Mouse (Mus musculus) monocyte, adult 5-6 weeks (primary cell): Measurements from ENCODE around the gene Pde10a. TPM values are rescaled to one million over a fixed set of nuclear protein-coding genes. Genes with fewer than 3 reads are reported as not detected.
"Not testable (repeated sequence)": the region's sequence is repeated elsewhere in the genome, so short reads cannot be mapped to it uniquely, and the experiment has no call there.

Experiments
- ATAC-seq: fragments of 153-309, 156-312 bp; replicated peaks from 2 replicates; pipeline ENCODE4 v1.8.0; 2017; ENCODE audit warnings: mild to moderate bottlenecking; ENCODE audit not compliant: low TSS enrichment, insufficient number of reproducible peaks, severe bottlenecking, poor library complexity, low FRiP score
- total RNA-seq: library from RNA; stranded (forward); fragments of 200-1000, 200-491, 200-594 nt; gene quantifications from 3 replicates; pipeline ENCODE4 v1.2.3, GENCODE M21; 2017

Pde10a gene
- total RNA-seq, 1 experiment from 2014 or later, result not detected

- ATAC-seq, result no peak
Measured at GRCm38 (mm10) chr17:8701096-8701495, 175.9 kb downstream of the Pde10a start.

GRCm38 (mm10) chr17:8702503-8702902, 177.3 kb downstream of the Pde10a start:
- no peak for ATAC-seq

GRCm38 (mm10) chr17:8708006-8708405, 182.8 kb downstream of the Pde10a start:
- ATAC-seq, result no peak

- ATAC-seq, result not testable (repeated sequence)
Measured at GRCm38 (mm10) chr17:8712734-8713133, 187.6 kb downstream of the Pde10a start.

GRCm38 (mm10) chr17:8720961-8721360, 195.8 kb downstream of the Pde10a start:
- no peak for ATAC-seq

GRCm38 (mm10) chr17:8724464-8724974, 199.3 kb downstream of the Pde10a start:
- no peak for ATAC-seq

- ATAC-seq, result no peak
Measured at GRCm38 (mm10) chr17:8728646-8729045, 203.5 kb downstream of the Pde10a start.

- no peak for ATAC-seq
Measured at GRCm38 (mm10) chr17:8729808-8730207, 204.6 kb downstream of the Pde10a start.

- ATAC-seq, result no peak
Measured at GRCm38 (mm10) chr17:8731073-8731472, 205.9 kb downstream of the Pde10a start.

- ATAC-seq, result no peak
Measured at GRCm38 (mm10) chr17:8736259-8736658, 211.1 kb downstream of the Pde10a start.

- ATAC-seq, result no peak
Measured at GRCm38 (mm10) chr17:8742772-8743171, 217.6 kb downstream of the Pde10a start.

GRCm38 (mm10) chr17:8745334-8745733, 220.2 kb downstream of the Pde10a start:
- ATAC-seq, result no peak

- ATAC-seq, result no peak
Measured at GRCm38 (mm10) chr17:8749426-8749825, 224.3 kb downstream of the Pde10a start.

GRCm38 (mm10) chr17:8757576-8757975, 232.4 kb downstream of the Pde10a start:
- no peak for ATAC-seq

GRCm38 (mm10) chr17:8763248-8763647, 238.1 kb downstream of the Pde10a start:
- ATAC-seq, result no peak

- ATAC-seq, result no peak
Measured at GRCm38 (mm10) chr17:8765987-8766576, 240.9 kb downstream of the Pde10a start.

- ATAC-seq, result no peak
Measured at GRCm38 (mm10) chr17:8769155-8769554, 244.0 kb downstream of the Pde10a start.

- ATAC-seq, result no peak
Measured at GRCm38 (mm10) chr17:8773391-8773790, 248.2 kb downstream of the Pde10a start.

GRCm38 (mm10) chr17:8774301-8774700, 249.1 kb downstream of the Pde10a start:
- no peak for ATAC-seq

- ATAC-seq, result no peak
Measured at GRCm38 (mm10) chr17:8775571-8776161, 250.5 kb downstream of the Pde10a start.
